8 mouse cellular contexts compared by ENCODE assay signal in genomic region chr16:13437037-13437769, GRCm38 (mm10).
DNase-seq lines count a peak whose midpoint lies in the region; TF ChIP-seq lines count a peak whose summit lies in the region.

No protein-coding gene starts in this region.

- TF ChIP-seq CTCF in cortical plate, adult 2 months (IDR thresholded peaks at IDR 0.05; ENCODE audit: extremely low read depth, insufficient read depth, low read length), result no peak
- TF ChIP-seq CTCF in left cerebral cortex, adult 2 months (IDR thresholded peaks at IDR 0.05), result no peak

- under 1% methylated on average over 58 of the region's 58 CpGs for WGBS in macrophage (ENCODE audit: missing documents)

- no peaks in the 10 kb centered on the region for H3K36me3 ChIP-seq in macrophage (ENCODE audit: inconsistent target)

- no peak for TF ChIP-seq POLR2A in cortical plate, adult 2 months (IDR thresholded peaks at IDR 0.05; ENCODE audit: extremely low read depth, insufficient read depth, low read length)

- H3K4me1 ChIP-seq in cortical plate, adult 2 months (ENCODE audit: control insufficient read depth, insufficient read depth, low read length), result no peaks in the 10 kb centered on the region

- peak overlapping the region; percentile 64 for H3K4me3 ChIP-seq in cortical plate, adult 2 months (ENCODE audit: insufficient read depth, low read length)
- H3K4me3 ChIP-seq in left cerebral cortex, adult 2 months, result peak overlapping the region; percentile 76
- H3K4me3 ChIP-seq in macrophage (ENCODE audit: inconsistent target), result peak overlapping the region; percentile 74

- no peaks in the 10 kb centered on the region for H3K79me2 ChIP-seq in macrophage (ENCODE audit: inconsistent target)

- no peak overlapping the region for H3K27ac ChIP-seq in cortical plate, adult 2 months (ENCODE audit: insufficient read depth, low read length)
- H3K27ac ChIP-seq in left cerebral cortex, adult 2 months, result peak overlapping the region; percentile 88
- peak overlapping the region; percentile 14; the same call in 1 of the 2 replicates for H3K27ac ChIP-seq in macrophage

- DNase-seq in adipocyte (ENCODE audit: low spot score), result peak; percentile 93
- peak; percentile 94 to 95 for DNase-seq in gastrocnemius, adult 8-10 months (ENCODE audit: low spot score in 2 of 2)
- peak; percentile 88 for DNase-seq in hindlimb bud, embryonic 11.5 days (ENCODE audit: extremely low spot score, low read depth, low spot score)
- peak; percentile 99 to 100 for DNase-seq in left cerebral cortex, adult 2 months (ENCODE audit: extremely low spot score in 1 of 2, low spot score in 2 of 2)
- peak; percentile 93 for DNase-seq in retina, postnatal 7 days (ENCODE audit: low read depth, low spot score)
- peak; percentile 96 to 98 for DNase-seq in urinary bladder, adult 18-20 months (ENCODE audit: low spot score in 2 of 2)

- intact Hi-C loops in left cerebral cortex, adult 2 months (cut with DNase I), result no loop called here
